Mouse (Mus musculus) CH12.LX (cell line): ENCODE data around the gene Tbx20. TPM values are rescaled to one million over a fixed set of nuclear protein-coding genes. Genes with fewer than 3 reads are reported as not detected.

Experiments
- DNase-seq: peaks from one replicate; pipeline ENCODE4 v3.0.0-alpha.2; 2013; ENCODE audit errors: extremely low read depth
- H3K27ac ChIP-seq: 2 replicates; pipeline ENCODE4 v1.5.1; 2012; ENCODE audit warnings: low read depth, mild to moderate bottlenecking, control low read depth, moderate library complexity; ENCODE audit not compliant: insufficient read depth
- H3K27me3 ChIP-seq: replicated peaks from 2 replicates; pipeline ENCODE3; 2012; ENCODE audit warnings: inconsistent platforms
- H3K36me3 ChIP-seq, 2 experiments: replicated peaks in 1 of 2; 2 replicates each; pipeline versions ENCODE3 to v1.6.1; 2012; ENCODE audit warnings: inconsistent platforms in 1 of 2, low read length in 1 of 2, mild to moderate bottlenecking in 1 of 2, mixed read lengths in 1 of 2, moderate library complexity in 1 of 2; ENCODE audit not compliant: control insufficient read depth in 1 of 2, insufficient read depth in 1 of 2
- H3K4me1 ChIP-seq, 2 experiments: 2 replicates each; pipeline ENCODE4 v1.6.1; 2012; ENCODE audit warnings: inconsistent platforms in 1 of 2, moderate library complexity in 1 of 2; ENCODE audit not compliant: insufficient read depth in 2 of 2, control insufficient read depth in 1 of 2
- H3K4me2 ChIP-seq: 2 replicates; pipeline ENCODE4 v1.6.1; 2012; ENCODE audit warnings: low read depth, mild to moderate bottlenecking, control low read depth; ENCODE audit not compliant: poor library complexity, insufficient read depth, severe bottlenecking
- H3K4me3 ChIP-seq, 3 experiments: fragments of 150-350 bp in 1 of 3; sonication (generic) in 1 of 3; replicated peaks in 1 of 3; 2 replicates each; pipeline versions ENCODE3 to v1.5.1; 2011 to 2012; ENCODE audit warnings: low read depth in 2 of 3, low read length in 2 of 3, mild to moderate bottlenecking in 2 of 3, moderate library complexity in 2 of 3, control low read depth in 1 of 3, improper control_type of control experiment in 1 of 3, inconsistent platforms in 1 of 3, mixed read lengths in 1 of 3; ENCODE audit not compliant: poor library complexity in 1 of 3
- H3K79me2 ChIP-seq: replicated peaks from 2 replicates; pipeline ENCODE4 v1.6.1; 2012; ENCODE audit warnings: mild to moderate bottlenecking, moderate library complexity; ENCODE audit not compliant: control insufficient read depth, poor library complexity, insufficient read depth, severe bottlenecking; ENCODE audit errors: extremely low read depth
- H3K9ac ChIP-seq: 2 replicates; pipeline ENCODE4 v1.6.1; 2012; ENCODE audit warnings: low read depth, mild to moderate bottlenecking, control low read depth, moderate library complexity; ENCODE audit not compliant: insufficient read depth
- H3K9me3 ChIP-seq: replicated peaks from 2 replicates; pipeline ENCODE3; 2012; ENCODE audit warnings: low read length, inconsistent platforms, mixed read lengths
- CHD1 ChIP-seq: IDR thresholded peaks from 2 replicates; pipeline ENCODE4 v1.6.1; 2012; ENCODE audit warnings: low read depth, low read length, improper control_type of control experiment, inconsistent platforms
- CHD2 ChIP-seq: IDR thresholded peaks from 2 replicates; pipeline ENCODE4 v1.6.1; 2011; ENCODE audit warnings: low read length, improper control_type of control experiment
- CTCF ChIP-seq, 2 experiments: IDR thresholded peaks in 1 of 2; conservative IDR thresholded peaks in 1 of 2; 2 replicates each; pipeline ENCODE4 v1.5.1; 2011 to 2012; ENCODE audit warnings: low read depth in 2 of 2, low read length in 2 of 2, improper control_type of control experiment in 1 of 2, inconsistent platforms in 1 of 2, mild to moderate bottlenecking in 1 of 2, moderate library complexity in 1 of 2
- EP300 ChIP-seq: IDR thresholded peaks from 2 replicates; pipeline ENCODE4 v1.6.1; 2011; ENCODE audit warnings: low read length, improper control_type of control experiment
- ETS1 ChIP-seq: conservative IDR thresholded peaks from 2 replicates; pipeline ENCODE4 v1.6.1; 2012; ENCODE audit warnings: low read depth, mild to moderate bottlenecking, inconsistent platforms, low read length, improper control_type of control experiment, moderate library complexity
- GABPA ChIP-seq: IDR thresholded peaks from 2 replicates; pipeline ENCODE4 v1.6.1; 2012; ENCODE audit warnings: low read depth, low read length, improper control_type of control experiment, inconsistent platforms; ENCODE audit not compliant: insufficient replicate concordance
- JUN ChIP-seq: IDR thresholded peaks from 2 replicates; pipeline ENCODE4 v1.6.1; 2011; ENCODE audit warnings: low read depth, mild to moderate bottlenecking, low read length, improper control_type of control experiment, moderate library complexity; ENCODE audit not compliant: insufficient read depth
- KAT2A ChIP-seq: IDR thresholded peaks from 2 replicates; pipeline ENCODE4 v1.6.1; 2012; ENCODE audit warnings: low read length, improper control_type of control experiment, inconsistent platforms; ENCODE audit not compliant: insufficient replicate concordance
- MAZ ChIP-seq: IDR thresholded peaks from 2 replicates; pipeline ENCODE4 v1.6.1; 2012; ENCODE audit warnings: low read depth, mild to moderate bottlenecking, inconsistent platforms, low read length, improper control_type of control experiment, moderate library complexity
- MEF2A ChIP-seq: IDR thresholded peaks from 2 replicates; pipeline ENCODE4 v1.6.1; 2014; ENCODE audit warnings: low read depth, mild to moderate bottlenecking, inconsistent platforms, low read length, improper control_type of control experiment, borderline replicate concordance
- MYC ChIP-seq: IDR thresholded peaks from 2 replicates; pipeline ENCODE4 v1.6.1; 2011; ENCODE audit warnings: low read depth, mild to moderate bottlenecking, improper control_type of control experiment, low read length
- POLR2AphosphoS2 ChIP-seq: IDR thresholded peaks from 2 replicates; pipeline ENCODE4 v1.6.1; 2011; ENCODE audit warnings: low read depth, low read length, improper control_type of control experiment
- RAD21 ChIP-seq: IDR thresholded peaks from 2 replicates; pipeline ENCODE4 v1.6.1; 2011; ENCODE audit warnings: low read depth, mild to moderate bottlenecking, low read length, improper control_type of control experiment, moderate library complexity
- RCOR1 ChIP-seq: conservative IDR thresholded peaks from 2 replicates; pipeline ENCODE4 v1.6.1; 2012; ENCODE audit warnings: low read depth, mild to moderate bottlenecking, inconsistent platforms, low read length, improper control_type of control experiment
- SIN3A ChIP-seq: IDR thresholded peaks from 2 replicates; pipeline ENCODE4 v1.6.1; 2012; ENCODE audit warnings: low read length, improper control_type of control experiment, inconsistent platforms
- SMC3 ChIP-seq: IDR thresholded peaks from 2 replicates; pipeline ENCODE4 v1.6.1; 2011; ENCODE audit warnings: low read depth, low read length, improper control_type of control experiment
- TBP ChIP-seq: conservative IDR thresholded peaks from 2 replicates; pipeline ENCODE4 v1.6.1; 2011; ENCODE audit warnings: low read depth, low read length, improper control_type of control experiment
- UBTF ChIP-seq: IDR thresholded peaks from 2 replicates; pipeline ENCODE4 v1.6.1; 2012; ENCODE audit warnings: low read depth, mild to moderate bottlenecking, inconsistent platforms, low read length, improper control_type of control experiment, moderate library complexity
- USF1 ChIP-seq: IDR thresholded peaks from 2 replicates; pipeline ENCODE4 v1.6.1; 2014; ENCODE audit warnings: low read depth, mild to moderate bottlenecking, inconsistent platforms, low read length, improper control_type of control experiment
- USF2 ChIP-seq: conservative IDR thresholded peaks from 2 replicates; pipeline ENCODE4 v1.6.1; 2011; ENCODE audit warnings: low read depth, low read length, improper control_type of control experiment
- ZC3H11A ChIP-seq: IDR thresholded peaks from 2 replicates; pipeline ENCODE4 v1.6.1; 2012; ENCODE audit warnings: low read depth, mild to moderate bottlenecking, inconsistent platforms, low read length, improper control_type of control experiment
- ZKSCAN1 ChIP-seq: IDR thresholded peaks from 2 replicates; pipeline ENCODE4 v1.6.1; 2012; ENCODE audit warnings: low read depth, inconsistent platforms, low read length, improper control_type of control experiment, borderline replicate concordance
- ZMIZ1 ChIP-seq: IDR thresholded peaks from 2 replicates; pipeline ENCODE4 v1.6.1; 2012; ENCODE audit warnings: low read depth, mild to moderate bottlenecking, inconsistent platforms, low read length, improper control_type of control experiment
- ZNF384 ChIP-seq: IDR thresholded peaks from 2 replicates; pipeline ENCODE4 v1.6.1; 2012; ENCODE audit warnings: low read depth, low read length, improper control_type of control experiment, inconsistent platforms
- dilution Hi-C: fragments of 300-500 bp; cut with MboI; formaldehyde crosslinking; loops from 2 replicates; pipeline ENCODE4 v1.14.3; 2020; ENCODE audit warnings: low sequenced_read_pairs; ENCODE audit not compliant: extremely low pct_unique_long_range_greater_than_20kb, extremely low pct_ligation_motif_present
- in situ Hi-C: fragments of 300-500 bp; cut with MboI; formaldehyde crosslinking; loops from 3 replicates; pipeline ENCODE4 v1.14.3; 2019; ENCODE audit warnings: low sequenced_read_pairs, low pct_ligation_motif_present, low pct_unique_long_range_greater_than_20kb, mixed read lengths
- polyA plus RNA-seq: library from polyadenylated mRNA; unstranded; fragments of >175 nt; gene quantifications from 2 replicates; pipeline ENCODE4 v1.2.1, GENCODE M21; 2012; ENCODE audit warnings: low read depth; ENCODE audit not compliant: insufficient read length
- total RNA-seq, 2 experiments: library from RNA; depleted of rRNA; stranded (reverse); fragments of 300-350 nt in 1 of 2; fragments of >200 nt in 1 of 2; gene quantifications; 2 replicates each; pipeline ENCODE4 v1.2.3; 2012 to 2014

Gene Tbx20
- total and polyA plus RNA-seq, 3 experiments: not detected

GRCm38 (mm10) chr9:24701246-24701645 lies 72.9 kb downstream of the Tbx20 start:
- H3K36me3 ChIP-seq: no peaks in the 10 kb centered on the region
- no peak overlapping the region for H3K27ac ChIP-seq
- H3K79me2 ChIP-seq: no peaks in the 10 kb centered on the region
- H3K4me1 ChIP-seq: no peaks in the 10 kb centered on the region
- H3K4me3 ChIP-seq: no peak overlapping the region
- TF ChIP-seq RAD21 (peak; percentile 72), SMC3 (peak; percentile 52), SIN3A (no peak), JUN (no peak), CTCF (conservative IDR thresholded peaks at IDR 0.05 in 1 of 2, IDR thresholded peaks at IDR 0.05 in 1 of 2; ENCODE audit: low read depth in 2 of 2, low read length in 2 of 2) (peak in 1 of 2 experiments; percentile 66; a peak in 2 of 4 replicates), ZC3H11A (0 out of 2 replicates have a peak, but pooled peaks have one; percentile 13), CHD1 (no peak), ZNF384 (peak; percentile 99)
- H3K27me3 ChIP-seq: no peaks in the 10 kb centered on the region
- dilution Hi-C loops (no loop called here), in situ Hi-C loops (no loop called here)
- H3K4me2 ChIP-seq: no peak overlapping the region
- H3K9ac ChIP-seq: no peak overlapping the region
- peak; percentile 4 for DNase-seq
- H3K9me3 ChIP-seq: peaks cover 2% of the 10 kb centered on the region

- no peak overlapping the region for H3K4me3 ChIP-seq
- dilution Hi-C loops (no loop called here), in situ Hi-C loops (loop anchor here (25.0 kb wide), 1 partner anchor 341 kb away; no protein-coding TSS in a partner anchor)
- no peaks in the 10 kb centered on the region for H3K27me3 ChIP-seq
- no peak overlapping the region for H3K27ac ChIP-seq
- no peak overlapping the region for H3K9ac ChIP-seq
- H3K79me2 ChIP-seq: no peaks in the 10 kb centered on the region
- DNase-seq: no peak
- no peaks in the 10 kb centered on the region for H3K4me1 ChIP-seq
- H3K4me2 ChIP-seq: no peak overlapping the region
- no peaks in the 10 kb centered on the region for H3K36me3 ChIP-seq
- no peaks in the 10 kb centered on the region for H3K9me3 ChIP-seq
- TF ChIP-seq SIN3A: no peak
- no peak for TF ChIP-seq EP300
- no peak for TF ChIP-seq MYC
- TF ChIP-seq KAT2A: no peak
- no peak for TF ChIP-seq MAZ
- no peak for TF ChIP-seq RCOR1
- TF ChIP-seq GABPA: no peak
- no peak for TF ChIP-seq ZKSCAN1
- no peak for TF ChIP-seq TBP
- no peak for TF ChIP-seq ETS1
- no peak for TF ChIP-seq UBTF
- TF ChIP-seq USF2: no peak
- no peak for TF ChIP-seq CTCF (conservative IDR thresholded peaks at IDR 0.05 in 1 of 2, IDR thresholded peaks at IDR 0.05 in 1 of 2; ENCODE audit: low read depth in 2 of 2, low read length in 2 of 2)
- TF ChIP-seq ZMIZ1: no peak
- TF ChIP-seq CHD2: no peak
- TF ChIP-seq USF1: no peak
- no peak for TF ChIP-seq POLR2AphosphoS2
- no peak for TF ChIP-seq MEF2A
- no peak for TF ChIP-seq SMC3
Measured at GRCm38 (mm10) chr9:24696405-24696778, 77.7 kb downstream of the Tbx20 start.
